ENCODE assay signal across 9 mouse cellular contexts in genomic region chr5:136321378-136321777, GRCm38 (mm10).
DNase-seq lines count a peak whose midpoint lies in the region; ATAC-seq and TF ChIP-seq lines count a peak whose summit lies in the region.
"Had no signal": no experiment of that assay in that cellular context is flagged by ENCODE, and none has a peak within 500 bp of the region (broad histone marks: within the 10 kb centered on the region; RNA-seq: fewer than 3 reads in every experiment).

No protein-coding gene starts in this region.

- H3K4me3 ChIP-seq in heart, postnatal 0 days (ENCODE audit: low read depth, low read length): no peak overlapping the region
- no peak overlapping the region for H3K4me3 ChIP-seq in heart, embryonic 12.5 days
- H3K4me3 ChIP-seq in midbrain, postnatal 0 days (ENCODE audit: low read depth, low read length): no peak overlapping the region
- H3K4me3 ChIP-seq in midbrain, embryonic 11.5 days (ENCODE audit: low read depth, low read length): no peak overlapping the region
- H3K4me3 ChIP-seq in hindbrain, embryonic 13.5 days: no peak overlapping the region
- H3K4me3 ChIP-seq: lung, embryonic 15.5 days had no signal

- WGBS in heart, postnatal 0 days: 67% methylated on average over 6 of the region's 6 CpGs
- WGBS in heart, embryonic 12.5 days: 81% methylated on average over 6 of the region's 6 CpGs
- WGBS in midbrain, postnatal 0 days: 80% methylated on average over 6 of the region's 6 CpGs
- WGBS in midbrain, embryonic 11.5 days: 88% methylated on average over 6 of the region's 6 CpGs
- WGBS in hindbrain, embryonic 13.5 days: 85% methylated on average over 6 of the region's 6 CpGs

- no peak for ATAC-seq in heart, postnatal 0 days (ENCODE audit: insufficient read depth, low read depth)
- no peak for ATAC-seq in heart, embryonic 12.5 days (ENCODE audit: insufficient number of reproducible peaks, low FRiP score)
- no peak for ATAC-seq in midbrain, postnatal 0 days (ENCODE audit: low FRiP score)
- no peak for ATAC-seq in midbrain, embryonic 11.5 days (ENCODE audit: low FRiP score)
- no peak for ATAC-seq in hindbrain, embryonic 13.5 days (ENCODE audit: low FRiP score)

- H3K9ac ChIP-seq in heart, postnatal 0 days (replicated peaks; ENCODE audit: low read depth, low read length): no peak overlapping the region
- H3K9ac ChIP-seq in heart, embryonic 12.5 days: no peak overlapping the region
- no peak overlapping the region for H3K9ac ChIP-seq in midbrain, postnatal 0 days (replicated peaks; ENCODE audit: low read length, poor library complexity, severe bottlenecking)
- no peak overlapping the region for H3K9ac ChIP-seq in midbrain, embryonic 11.5 days (ENCODE audit: low read length)
- no peak overlapping the region for H3K9ac ChIP-seq in hindbrain, embryonic 13.5 days
- H3K9ac ChIP-seq: lung, embryonic 15.5 days had no signal

- no peak overlapping the region for H3K4me2 ChIP-seq in heart, postnatal 0 days (ENCODE audit: low read depth, low read length)
- no peak overlapping the region for H3K4me2 ChIP-seq in heart, embryonic 12.5 days
- no peak overlapping the region for H3K4me2 ChIP-seq in midbrain, postnatal 0 days (ENCODE audit: low read depth, low read length, poor library complexity, severe bottlenecking)
- H3K4me2 ChIP-seq in midbrain, embryonic 11.5 days: no peak overlapping the region
- H3K4me2 ChIP-seq in hindbrain, embryonic 13.5 days: no peak overlapping the region
- H3K4me2 ChIP-seq: lung, embryonic 15.5 days had no signal

- peaks cover 59% of the 10 kb centered on the region for H3K36me3 ChIP-seq in heart, postnatal 0 days (replicated peaks; ENCODE audit: control insufficient read depth, insufficient read depth, low read length)
- H3K36me3 ChIP-seq in heart, embryonic 12.5 days: peaks cover 78% of the 10 kb centered on the region
- H3K36me3 ChIP-seq in midbrain, postnatal 0 days (ENCODE audit: insufficient read depth, low read length): peaks cover 17% of the 10 kb centered on the region
- H3K36me3 ChIP-seq in midbrain, embryonic 11.5 days (ENCODE audit: control insufficient read depth, insufficient read depth, low read length): peaks cover 6% of the 10 kb centered on the region
- peaks cover 62% of the 10 kb centered on the region for H3K36me3 ChIP-seq in hindbrain, embryonic 13.5 days

- H3K4me1 ChIP-seq in heart, postnatal 0 days (ENCODE audit: control insufficient read depth, insufficient read depth): peaks cover 4% of the 10 kb centered on the region
- peaks cover 1% of the 10 kb centered on the region; the same call in 1 of the 2 replicates for H3K4me1 ChIP-seq in heart, embryonic 12.5 days (replicated peaks)
- no peaks in the 10 kb centered on the region for H3K4me1 ChIP-seq in midbrain, postnatal 0 days (ENCODE audit: insufficient read depth, low read length)
- no peaks in the 10 kb centered on the region for H3K4me1 ChIP-seq in midbrain, embryonic 11.5 days (ENCODE audit: control insufficient read depth, insufficient read depth, low read length)
- no peaks in the 10 kb centered on the region for H3K4me1 ChIP-seq in hindbrain, embryonic 13.5 days (replicated peaks)
- H3K4me1 ChIP-seq: lung, embryonic 15.5 days had no signal

- no peak for DNase-seq in heart, postnatal 0 days (ENCODE audit: low spot score)
- no peak for DNase-seq in midbrain, postnatal 0 days (ENCODE audit: low spot score)
- DNase-seq in midbrain, embryonic 11.5 days (ENCODE audit: low spot score, missing footprints): no peak
- DNase-seq in embryo, embryonic 11 days: peak; percentile 17
- peak; percentile 70 for DNase-seq in thymus, postnatal 4 days
- no peak for DNase-seq in gastrocnemius, adult 18-20 months (ENCODE audit: low spot score)

- H3K27me3 ChIP-seq in heart, postnatal 0 days (ENCODE audit: control insufficient read depth, insufficient read depth, low read length): no peaks in the 10 kb centered on the region
- no peaks in the 10 kb centered on the region for H3K27me3 ChIP-seq in heart, embryonic 12.5 days (replicated peaks)
- no peaks in the 10 kb centered on the region for H3K27me3 ChIP-seq in midbrain, postnatal 0 days (ENCODE audit: insufficient read depth, low read length)
- no peaks in the 10 kb centered on the region for H3K27me3 ChIP-seq in midbrain, embryonic 11.5 days (ENCODE audit: control insufficient read depth, insufficient read depth, low read length)
- H3K27me3 ChIP-seq in hindbrain, embryonic 13.5 days: no peaks in the 10 kb centered on the region
- H3K27me3 ChIP-seq: lung, embryonic 15.5 days had no signal

- no peaks in the 10 kb centered on the region for H3K9me3 ChIP-seq in heart, postnatal 0 days (replicated peaks; ENCODE audit: control insufficient read depth, low read length)
- H3K9me3 ChIP-seq in heart, embryonic 12.5 days (replicated peaks): no peaks in the 10 kb centered on the region
- no peaks in the 10 kb centered on the region for H3K9me3 ChIP-seq in midbrain, postnatal 0 days (ENCODE audit: low read length)
- no peaks in the 10 kb centered on the region for H3K9me3 ChIP-seq in midbrain, embryonic 11.5 days (ENCODE audit: control insufficient read depth, low read length)
- no peaks in the 10 kb centered on the region for H3K9me3 ChIP-seq in hindbrain, embryonic 13.5 days
- H3K9me3 ChIP-seq: lung, embryonic 15.5 days had no signal

- H3K27ac ChIP-seq in heart, postnatal 0 days (ENCODE audit: low read depth): no peak overlapping the region
- no peak overlapping the region for H3K27ac ChIP-seq in heart, embryonic 12.5 days (ENCODE audit: poor library complexity, severe bottlenecking)
- H3K27ac ChIP-seq in midbrain, postnatal 0 days (ENCODE audit: low read depth, low read length): no peak overlapping the region
- H3K27ac ChIP-seq in midbrain, embryonic 11.5 days (ENCODE audit: low read depth, low read length): no peak overlapping the region
- H3K27ac ChIP-seq in hindbrain, embryonic 13.5 days: no peak overlapping the region
- H3K27ac ChIP-seq: lung, embryonic 15.5 days had no signal

- TF ChIP-seq CTCF in heart, postnatal 0 days (IDR thresholded peaks at IDR 0.05; ENCODE audit: low read depth): peak; percentile 33; the same call in 1 of the 2 replicates
- peak; percentile 64 for TF ChIP-seq CTCF in midbrain, postnatal 0 days (IDR thresholded peaks at IDR 0.05)

- TF ChIP-seq EP300 in heart, postnatal 0 days (IDR thresholded peaks at IDR 0.05; ENCODE audit: low read depth): no peak

Comparison
In these comparisons a context has a peak if more than half of its experiments do, and no peak if none do; other contexts are left out.
1. DNase-seq: peak in embryo, embryonic 11 days (single experiment) and thymus, postnatal 4 days (single experiment); none in heart, postnatal 0 days (single experiment), midbrain, postnatal 0 days (single experiment), midbrain, embryonic 11.5 days (single experiment) and gastrocnemius, adult 18-20 months (single experiment).